Mouse (Mus musculus) frontal cortex, adult 2 months (tissue): ENCODE measurements around the gene Tut7. TPM values are rescaled to one million over a fixed set of nuclear protein-coding genes. Genes with fewer than 3 reads are reported as not detected.
A peak's percentile ranks its signal among the peaks of the same experiment; 100 is the strongest.
"Not testable (repeated sequence)": the region's sequence is repeated elsewhere in the genome, so short reads cannot be mapped to it uniquely, and the experiment has no call there.

Experiments used
- DNase-seq, 2 experiments: peaks; one replicate each; pipeline ENCODE4 v3.0.0; 2022; ENCODE audit warnings: low spot score in 1 of 2; ENCODE audit errors: extremely low spot score in 1 of 2
- polyA plus RNA-seq: library from polyadenylated mRNA; depleted of rRNA; stranded (reverse); fragments of >200 nt; gene quantifications from 2 replicates; pipeline ENCODE4 v1.2.3, GENCODE M21; 2012; rRNA removed

Tut7 gene
- 39.1 and 46.3 TPM in 2 replicates for polyA plus RNA-seq

DNA sequence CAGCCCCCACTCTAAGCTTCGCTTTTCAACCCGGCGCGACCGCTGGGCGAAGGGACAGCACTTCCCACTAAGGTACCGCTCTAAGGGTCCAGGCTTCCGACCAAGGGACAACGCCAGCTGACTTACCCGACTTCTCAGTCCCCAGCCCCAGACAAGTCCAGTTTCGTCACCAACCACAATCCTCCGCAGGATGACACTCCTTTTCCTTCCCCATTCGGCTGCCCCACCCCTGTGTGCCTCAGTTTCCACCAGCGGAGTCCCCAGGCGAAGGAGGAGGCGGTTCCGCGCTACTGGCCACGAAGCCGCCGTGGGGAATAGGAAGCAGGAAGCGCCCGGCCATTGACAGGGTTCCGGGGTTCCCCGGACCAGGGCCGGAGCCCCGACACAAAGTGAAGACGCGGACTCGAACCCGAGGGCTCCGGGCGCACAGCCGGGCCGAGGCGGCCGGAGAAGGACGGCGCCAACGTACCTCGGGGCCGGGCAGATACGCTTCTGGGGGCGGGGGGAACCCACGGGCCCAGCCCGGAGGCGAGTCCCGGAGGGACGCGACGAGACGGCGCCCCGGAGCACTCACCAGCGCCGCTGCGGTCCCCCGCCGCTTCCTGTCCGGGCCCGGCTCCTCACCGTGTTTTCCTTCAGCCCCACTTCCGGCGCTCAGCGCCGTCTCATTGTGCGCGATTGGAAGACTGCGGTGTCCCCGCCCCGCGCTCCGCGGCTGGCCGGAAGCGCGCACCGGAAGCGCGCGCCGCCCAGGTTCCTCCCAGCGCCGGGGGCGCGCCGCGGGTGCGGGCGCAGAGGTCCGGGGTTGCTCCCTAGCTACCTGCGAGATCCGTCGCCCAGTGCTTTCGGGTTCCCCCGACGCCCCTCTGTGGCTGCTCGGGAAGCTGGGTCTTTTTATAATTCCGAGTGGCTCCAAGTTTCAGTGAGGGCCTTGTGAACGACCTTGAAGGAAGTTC lies at the start of gene Tut7:
Gene Tut7 (minus strand): TSS at position 641 of the 956 bp plus-strand sequence.
- DNase-seq: peak; percentile 87 to 93

DNA sequence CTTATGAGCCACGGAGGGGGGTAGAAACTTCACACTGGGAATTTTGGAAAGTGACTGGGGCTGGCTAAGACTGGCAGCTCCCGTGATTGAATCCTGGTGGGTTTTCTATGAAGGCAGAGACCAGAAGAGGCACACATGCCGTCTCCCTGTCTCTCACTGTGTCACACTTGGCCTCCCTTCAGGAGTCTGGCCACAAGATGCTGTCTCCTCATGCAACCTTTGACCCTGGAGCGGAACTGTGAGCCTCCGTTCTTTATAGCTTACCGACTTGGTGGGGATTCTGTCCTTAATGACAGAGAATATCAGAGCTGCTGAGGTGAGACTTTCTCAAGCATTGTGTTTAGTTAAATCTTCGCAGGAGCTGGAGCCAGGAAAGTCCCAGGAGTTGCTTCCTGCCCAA lies 49.5 kb upstream of the Tut7 start:
- DNase-seq: no peak

DNA sequence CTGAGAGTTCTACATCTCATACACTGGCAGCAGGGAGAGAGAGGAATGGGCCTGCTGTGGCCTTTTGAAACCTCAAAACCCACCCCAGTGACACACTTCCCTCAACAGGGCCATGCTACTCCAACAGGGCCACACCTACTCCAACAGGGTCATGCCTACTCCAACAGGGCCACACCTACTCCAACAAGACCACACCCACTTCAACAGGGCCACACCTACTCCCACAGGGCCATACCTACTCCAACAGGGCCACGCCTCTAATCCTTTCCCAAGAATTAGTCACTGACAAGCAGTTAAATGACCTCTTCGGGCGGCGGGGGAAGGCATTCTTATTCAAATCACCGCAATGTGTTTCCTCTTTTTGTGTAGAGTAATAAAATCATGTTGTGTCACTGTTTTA lies 47.1 kb upstream of the Tut7 start:
- DNase-seq: no peak

DNA sequence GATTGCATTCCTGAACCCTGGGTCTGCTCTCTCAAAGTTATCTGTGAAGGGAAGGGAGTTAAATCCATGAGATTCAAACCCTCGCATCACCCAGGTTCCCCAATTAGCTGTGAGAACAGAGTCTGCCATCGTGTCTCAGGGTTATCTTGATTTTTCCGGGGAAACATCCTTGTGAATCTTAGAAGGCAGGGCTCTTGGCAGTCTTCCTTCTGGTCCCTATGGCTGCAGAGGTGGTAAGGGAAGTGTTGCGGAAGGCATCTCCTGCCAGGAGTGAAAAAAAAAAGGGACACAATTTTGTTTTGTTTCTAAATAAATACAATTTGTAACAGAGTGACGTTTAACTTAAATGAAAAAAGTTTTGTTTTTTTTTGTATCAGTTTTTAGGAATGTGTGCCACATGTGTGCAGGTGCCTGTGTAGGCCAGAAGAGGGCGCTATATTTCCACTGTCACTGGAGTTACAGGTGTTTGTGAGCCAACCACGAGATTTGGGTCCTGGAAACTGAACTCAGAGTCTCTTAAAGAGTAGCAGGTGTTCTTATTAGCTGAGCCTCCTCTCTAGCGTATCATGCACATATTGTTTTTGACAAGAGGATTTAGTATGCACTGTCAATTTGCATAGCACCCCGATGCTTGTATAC lies 45.2 kb upstream of the Tut7 start:
- DNase-seq: no peak

DNA sequence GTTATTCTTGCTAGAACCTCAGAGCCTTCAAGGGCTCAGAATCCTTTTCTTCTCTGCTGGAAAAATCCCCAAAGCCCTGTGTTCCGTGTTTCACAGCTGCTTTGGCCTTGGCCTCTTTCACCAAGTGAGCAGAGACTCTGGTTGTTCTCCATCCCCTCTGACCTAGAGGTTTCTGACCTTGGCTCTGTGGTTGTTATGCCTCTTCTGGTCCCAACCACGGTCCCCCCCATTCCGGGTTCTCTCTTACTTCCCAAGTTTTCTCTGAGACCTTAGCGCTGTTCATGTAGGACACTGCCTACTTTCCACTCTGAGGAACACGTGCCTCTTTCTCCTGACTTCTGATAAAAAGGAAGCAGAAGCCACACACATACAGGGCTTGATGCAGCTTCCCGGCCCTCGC lies 44.2 kb upstream of the Tut7 start:
- DNase-seq: no peak

DNA sequence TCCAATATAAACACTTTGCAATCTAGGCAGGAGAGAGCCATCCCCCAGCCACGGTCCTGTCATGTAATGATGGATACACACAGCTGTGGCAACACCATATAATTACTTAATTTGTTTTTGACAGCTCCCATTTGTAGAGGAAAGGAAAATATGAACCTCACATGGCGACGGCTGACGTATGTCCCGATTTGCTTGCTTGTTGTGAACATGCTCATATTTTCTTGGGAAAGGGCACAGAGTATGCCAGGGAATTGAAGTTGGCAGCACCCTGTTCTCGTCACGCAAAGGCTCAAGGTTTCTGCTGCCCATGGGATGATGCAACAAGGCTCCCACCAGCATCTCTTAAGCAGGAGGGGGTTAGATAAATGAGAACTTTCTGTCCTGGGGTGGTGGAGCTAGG lies 36.6 kb upstream of the Tut7 start:
- DNase-seq: no peak

DNA sequence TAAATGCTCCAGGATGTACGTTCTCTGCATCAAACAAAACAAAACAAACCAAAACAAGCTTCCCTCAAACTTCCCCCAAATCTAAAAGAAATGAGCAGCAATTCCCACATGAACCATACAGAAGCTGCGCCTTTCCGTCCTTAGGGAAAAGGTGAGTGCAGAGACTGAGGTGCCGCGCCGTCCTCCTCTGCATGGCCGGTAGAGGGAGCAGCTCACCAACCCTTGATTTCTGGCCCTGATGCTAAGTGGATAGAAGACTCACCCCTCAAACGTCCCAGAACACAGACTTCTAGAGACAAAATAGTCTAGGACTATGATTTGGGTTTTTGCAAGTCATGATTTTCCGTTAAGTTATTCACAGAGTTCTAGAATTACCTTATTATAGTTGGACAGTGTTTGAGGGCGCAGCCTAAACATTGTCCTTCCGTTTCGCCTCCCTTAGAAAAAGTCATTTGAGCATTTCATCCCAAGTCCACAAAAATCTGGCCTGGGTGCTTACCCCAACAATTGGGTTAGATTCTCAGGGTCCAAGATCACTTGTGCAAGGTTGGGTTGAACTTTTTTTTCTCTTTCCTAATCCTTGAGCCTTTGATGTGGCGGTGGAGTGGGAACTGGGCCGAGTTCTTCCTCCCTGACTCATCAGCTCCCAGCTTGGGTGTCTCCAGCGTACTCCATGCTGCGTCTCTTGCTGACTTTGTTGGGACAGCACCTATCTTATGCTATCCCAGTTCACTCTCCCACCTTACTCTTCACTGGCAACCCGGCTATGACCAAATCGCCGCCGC lies 33.5 kb upstream of the Tut7 start:
- peak in 1 of 2 experiments; percentile 70 for DNase-seq

DNA sequence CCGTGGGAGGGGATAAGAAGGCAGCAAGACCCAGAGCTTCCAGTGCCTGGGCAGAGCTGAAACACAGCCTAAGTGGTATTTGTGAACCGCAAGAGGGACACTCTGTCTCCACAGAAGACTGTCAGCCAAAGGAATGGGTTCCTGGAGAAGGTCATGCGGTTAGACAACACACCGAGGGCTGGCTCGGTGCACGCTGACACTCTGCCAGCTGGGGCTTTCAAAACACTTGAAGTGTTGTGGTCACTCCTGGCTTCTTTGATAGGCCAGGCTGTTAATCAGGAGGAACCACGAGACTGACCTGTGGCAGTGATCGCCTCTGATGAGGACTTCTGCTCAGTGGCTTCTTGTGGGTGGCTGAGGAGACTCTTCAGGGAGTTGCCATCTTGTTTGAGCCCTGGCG lies 30.5 kb upstream of the Tut7 start:
- DNase-seq: no peak

DNA sequence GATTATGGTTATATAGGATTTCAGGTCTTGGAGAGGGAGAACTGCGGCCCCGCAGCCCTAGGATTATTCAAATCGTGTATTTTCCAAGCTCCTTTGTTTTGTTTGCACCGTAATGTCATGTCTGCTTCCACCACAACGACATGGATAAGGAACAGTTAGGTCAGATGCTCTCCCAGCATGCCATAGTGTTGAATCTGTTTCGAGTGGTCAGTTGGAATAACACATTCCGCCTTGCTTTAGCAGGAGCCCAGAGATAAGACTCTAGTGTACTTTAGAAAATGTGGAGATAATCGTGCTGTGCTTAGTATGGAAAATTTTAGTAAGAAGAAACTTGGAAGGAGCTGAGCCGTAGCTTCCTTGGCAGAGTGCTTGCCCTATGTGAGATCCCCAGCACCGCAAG lies 27.4 kb upstream of the Tut7 start:
- no peak for DNase-seq

DNA sequence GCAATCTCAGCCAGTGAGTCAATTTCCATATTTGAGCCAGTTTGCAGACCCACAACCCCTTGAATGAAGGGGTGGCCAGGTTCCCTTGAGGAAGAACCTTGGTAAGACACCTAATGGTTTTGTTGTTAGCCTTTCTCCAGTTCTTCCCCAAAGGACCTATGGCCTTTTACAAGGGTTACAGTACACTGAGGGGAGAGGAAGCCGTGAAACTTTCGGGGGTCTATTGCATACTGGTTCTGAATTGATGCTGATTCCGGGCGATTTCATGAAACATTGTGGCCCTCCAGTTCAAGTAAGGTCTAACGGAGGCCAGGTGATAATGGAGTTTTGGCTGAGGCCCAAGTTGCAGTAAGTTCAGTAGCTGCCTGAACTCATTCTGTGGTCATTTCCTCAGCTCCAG lies 21.7 kb upstream of the Tut7 start:
- no peak for DNase-seq

DNA sequence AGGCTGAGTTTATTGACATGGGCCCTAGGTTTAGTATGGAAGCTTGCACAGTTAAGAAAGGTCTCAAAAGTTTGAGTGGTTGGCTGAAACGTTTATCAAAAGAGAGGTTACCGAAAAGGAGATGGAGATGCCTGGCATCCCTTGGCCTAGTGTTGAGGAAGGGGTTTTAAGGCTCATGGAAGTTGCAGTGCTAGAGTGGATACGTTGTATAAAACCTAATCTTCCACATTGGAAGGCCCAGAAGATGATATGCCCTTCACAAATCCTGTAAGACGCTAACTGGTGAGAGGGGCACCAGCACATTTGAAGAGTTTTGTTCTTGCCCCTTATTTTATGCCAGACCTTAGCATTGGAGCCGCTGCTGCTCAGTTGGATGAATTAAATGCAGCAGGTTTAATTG lies 21.0 kb upstream of the Tut7 start:
- DNase-seq: no peak

DNA sequence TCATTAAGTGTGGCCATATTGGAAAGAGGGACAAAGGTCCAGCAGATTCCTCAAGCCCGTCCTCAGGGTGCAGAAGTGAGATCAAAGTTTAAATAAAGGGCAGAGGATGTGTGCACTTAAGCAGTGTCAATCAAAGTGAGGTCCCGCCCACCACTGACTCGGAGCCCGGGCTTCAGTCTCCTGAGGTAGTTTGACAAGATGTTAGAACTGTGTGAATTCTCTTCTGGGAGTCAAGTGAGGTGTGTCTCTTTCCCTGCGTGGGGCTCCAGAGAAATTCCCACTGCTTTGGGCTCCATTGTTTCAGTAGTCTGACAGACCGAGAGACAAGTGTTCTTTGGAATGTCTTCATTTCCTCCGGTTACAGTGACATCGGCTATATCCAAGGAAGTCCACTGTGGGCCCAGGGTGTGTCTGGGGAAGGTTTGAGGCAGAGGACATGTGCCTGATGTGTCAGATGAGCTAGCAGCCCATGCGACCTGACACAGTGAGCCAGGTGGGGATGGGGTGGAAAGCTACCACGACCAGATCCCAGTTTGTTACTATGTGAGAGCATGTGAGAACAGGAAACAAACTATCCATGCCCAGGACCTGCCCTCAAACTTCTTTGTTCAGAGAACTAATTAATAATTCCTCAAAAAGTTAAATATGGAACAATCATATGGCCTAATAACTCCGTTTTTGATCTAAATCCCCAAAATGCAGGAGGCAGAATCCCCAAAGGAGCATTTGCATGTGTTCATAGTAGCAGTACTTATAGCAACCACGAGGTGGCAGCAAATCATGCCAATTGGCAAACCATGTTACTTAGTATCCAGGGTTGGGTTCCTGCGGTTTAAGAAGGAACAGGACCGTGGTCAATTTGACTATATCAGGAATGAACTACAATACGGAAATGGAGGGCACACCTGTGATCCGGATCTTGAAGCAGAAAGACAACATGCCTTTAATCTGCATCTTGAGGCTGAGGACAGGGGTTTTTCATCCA lies 19.6 kb upstream of the Tut7 start:
- peak; percentile 56 to 96 for DNase-seq

DNA sequence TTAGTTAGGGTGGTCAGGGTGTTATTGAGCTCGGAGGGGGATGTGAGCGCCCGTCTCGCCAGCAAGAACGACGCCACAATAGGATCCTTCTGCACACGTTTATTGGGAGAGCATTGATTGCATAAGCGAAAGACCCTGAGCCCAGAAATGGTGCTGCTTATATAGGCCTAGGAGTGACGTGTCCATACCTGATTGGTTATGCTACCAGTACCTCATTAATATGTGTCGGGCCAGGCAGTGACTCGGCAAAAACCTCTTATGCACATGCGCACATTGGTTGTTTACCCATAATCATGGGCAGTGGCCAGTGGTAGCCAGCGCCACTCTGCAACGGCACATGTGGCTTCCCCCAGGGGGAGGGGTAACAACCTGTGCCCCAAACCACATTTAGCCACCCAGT lies 18.8 kb upstream of the Tut7 start:
- not testable (repeated sequence) for DNase-seq

DNA sequence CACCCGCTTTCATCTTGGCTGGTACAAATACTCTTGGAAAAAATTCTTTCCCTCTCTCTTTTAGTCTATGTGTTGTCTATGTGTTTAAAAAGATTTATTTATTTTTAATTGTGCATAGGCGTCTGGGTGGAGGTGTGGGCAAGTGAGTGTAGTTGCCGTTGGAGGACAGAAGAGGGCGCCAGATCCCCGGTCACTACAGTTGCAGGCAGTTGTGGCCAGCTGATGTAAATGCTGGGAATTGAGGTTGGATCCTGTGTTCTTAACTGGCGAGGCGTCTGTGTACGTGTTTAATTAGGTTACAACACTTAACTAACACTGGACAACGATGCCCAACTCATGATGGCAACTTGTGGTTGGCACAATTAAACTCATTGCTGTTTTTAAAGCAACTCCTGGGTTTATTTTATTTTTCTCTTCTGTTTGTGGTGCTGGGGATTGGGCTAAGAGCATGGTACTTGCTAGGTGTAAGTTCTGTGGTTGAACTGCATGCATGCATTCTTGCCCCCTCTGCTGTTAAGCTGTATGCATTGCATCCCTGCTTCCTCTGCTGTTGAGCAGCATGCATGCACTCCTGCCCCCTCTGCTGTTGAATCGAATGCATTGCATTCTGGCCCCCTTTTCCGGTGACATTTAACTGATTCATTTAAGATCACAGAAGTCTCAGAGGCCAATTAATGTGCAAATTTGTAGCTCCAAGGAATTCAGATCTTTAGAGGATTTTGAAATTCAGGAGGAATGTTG lies 17.7 kb upstream of the Tut7 start:
- peak; percentile 86 to 94 for DNase-seq

DNA sequence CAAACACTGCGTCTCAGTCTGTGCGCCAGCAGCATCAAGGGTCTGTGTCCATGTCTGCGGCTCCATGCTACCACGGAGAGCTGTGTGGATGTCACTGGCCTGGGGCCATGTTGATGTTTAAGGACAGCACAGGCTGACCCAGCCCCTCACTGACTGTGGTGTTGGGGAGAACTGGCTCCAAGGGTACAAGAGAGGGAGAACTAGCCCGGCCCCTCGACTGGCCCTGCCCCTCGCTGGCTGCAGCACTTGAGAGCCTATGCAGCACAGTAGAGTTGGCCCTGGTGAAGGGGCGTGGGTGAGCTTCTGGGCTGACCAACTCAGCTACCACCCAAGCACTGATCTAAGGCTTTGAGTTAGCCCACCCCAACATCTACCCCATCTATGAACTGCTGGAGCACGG lies 16.4 kb upstream of the Tut7 start:
- no peak for DNase-seq

DNA sequence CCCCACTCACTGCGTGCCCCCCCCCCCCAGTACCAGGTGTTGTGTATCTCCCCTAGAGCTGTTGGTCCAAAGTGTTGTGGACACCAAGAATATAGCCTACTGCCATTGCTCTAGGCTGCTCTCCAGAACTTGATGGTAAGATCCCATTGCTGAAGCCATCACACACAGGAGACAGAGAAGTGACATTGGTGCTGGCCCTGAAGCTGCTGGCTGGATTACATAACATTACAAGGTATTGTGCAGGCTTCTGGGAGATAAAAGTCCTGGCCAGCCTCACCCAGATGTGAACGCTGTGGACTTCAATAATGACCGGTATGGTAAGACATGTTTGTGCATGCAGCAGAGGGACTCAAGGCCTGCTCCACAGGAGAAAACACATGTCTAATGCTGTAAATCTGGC lies 15.5 kb upstream of the Tut7 start:
- DNase-seq: no peak

DNA sequence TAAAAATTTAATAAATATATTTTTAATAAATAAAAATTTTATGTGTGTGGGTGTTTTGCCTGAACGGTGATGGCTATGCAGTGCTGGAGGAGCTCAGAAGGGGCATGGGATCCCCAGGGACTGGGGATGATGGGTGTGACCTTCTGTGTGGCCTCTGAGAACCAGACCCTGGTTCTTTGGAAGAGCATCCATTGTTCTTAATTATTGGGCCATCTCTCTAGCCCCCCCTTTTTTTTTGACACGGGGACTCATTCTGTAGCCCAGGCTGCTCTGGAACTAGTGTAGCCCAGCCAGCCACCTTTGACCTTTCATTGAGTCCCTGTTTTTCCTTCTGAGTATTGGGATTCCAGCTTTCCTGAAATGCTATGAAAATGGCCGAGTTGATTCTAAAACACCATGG lies 13.9 kb upstream of the Tut7 start:
- DNase-seq: no peak

DNA sequence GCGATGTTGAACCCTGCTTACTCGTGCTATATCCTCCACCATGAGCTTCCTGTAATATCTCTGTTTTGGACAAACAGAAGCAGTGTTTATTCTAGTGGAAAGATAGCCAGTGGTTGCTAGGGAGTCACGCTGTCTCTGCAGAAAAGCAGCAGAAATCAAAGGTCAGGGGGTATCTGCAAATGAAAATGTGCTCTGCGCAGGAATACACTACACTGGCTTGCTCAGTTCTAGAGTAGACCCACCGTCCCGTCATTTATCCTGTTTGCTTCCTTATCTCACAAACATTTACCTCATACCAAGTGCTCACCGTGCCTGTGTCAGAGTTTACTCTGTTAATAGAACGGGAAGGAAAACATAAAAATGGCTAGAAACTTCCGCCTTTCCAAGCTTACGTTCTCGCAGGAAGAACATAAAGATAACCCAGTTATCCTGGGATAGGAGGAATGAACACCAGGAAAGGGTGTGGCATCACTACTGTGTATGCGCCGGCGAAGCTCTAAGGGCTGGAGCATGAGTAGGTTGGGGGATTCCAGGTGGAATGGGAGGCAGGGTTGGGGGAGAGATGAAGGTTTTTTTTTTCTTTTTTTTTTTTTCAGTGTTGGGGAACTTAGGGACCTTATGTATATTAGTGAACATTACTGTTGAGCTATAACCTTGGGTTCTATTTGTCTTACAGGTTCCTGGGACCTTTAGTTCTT lies 13.3 kb upstream of the Tut7 start:
- no peak for DNase-seq
